Mouse (Mus musculus): ENCODE results near the gene Atxn7l3.

- TF ChIP-seq CTCF (IDR thresholded peaks at IDR 0.05; ENCODE audit: low read depth), result no peak
- no peak for TF ChIP-seq EP300 (IDR thresholded peaks at IDR 0.05; ENCODE audit: low read depth)
Observed at GRCm38 (mm10) chr11:102333061-102333460, 36.6 kb upstream of the Atxn7l3 start.

Measured in liver, postnatal 0 days (tissue).